Mouse (Mus musculus): ENCODE measurements at regions not wholly inside any gene's neighbourhood (a gene's known extent, or its start where the extent isn't known, plus 50 kb on each side); places are given as distances from the start of the nearest gene placed in this dataset.

DNA sequence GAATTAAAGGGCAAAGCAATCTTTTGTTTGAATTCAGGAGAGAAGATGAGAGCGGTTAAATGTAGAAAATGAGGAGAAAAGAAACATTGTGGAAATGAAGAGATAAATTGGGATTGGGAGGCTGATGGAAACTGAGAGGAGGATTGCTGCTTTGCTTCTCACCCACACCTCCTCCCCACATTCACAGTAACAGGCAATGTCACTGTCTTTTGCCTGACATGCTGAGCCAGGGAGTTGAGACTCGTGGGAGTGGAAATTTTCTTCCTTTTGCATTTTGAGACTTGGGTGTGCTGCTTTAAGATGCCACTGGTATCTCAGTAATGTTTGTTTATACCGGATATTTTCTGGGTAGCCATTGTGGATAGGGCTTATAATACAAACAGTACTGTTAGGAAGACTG lies 133.3 kb downstream of the Ogfrl1 start:
- 15% methylated on average over 3 of the region's 3 CpGs for WGBS
- Histone ChIP-seq H3K4me2 (peak overlapping the region; percentile 20; the same call in 1 of the 2 replicates), H3K27me3 (no peaks in the 10 kb centered on the region), H3K9ac (no peak overlapping the region), H3K9me3 (no peaks in the 10 kb centered on the region), H3K27ac (peak overlapping the region; percentile 37; the same call in 1 of the 2 replicates), H3K4me1 (peaks cover 24% of the 10 kb centered on the region), H3K4me3 (no peak overlapping the region), H3K36me3 (no peaks in the 10 kb centered on the region)
- no peak for ATAC-seq (ENCODE audit: borderline replicate concordance, extremely low read depth, low FRiP score, low TSS enrichment)

DNA sequence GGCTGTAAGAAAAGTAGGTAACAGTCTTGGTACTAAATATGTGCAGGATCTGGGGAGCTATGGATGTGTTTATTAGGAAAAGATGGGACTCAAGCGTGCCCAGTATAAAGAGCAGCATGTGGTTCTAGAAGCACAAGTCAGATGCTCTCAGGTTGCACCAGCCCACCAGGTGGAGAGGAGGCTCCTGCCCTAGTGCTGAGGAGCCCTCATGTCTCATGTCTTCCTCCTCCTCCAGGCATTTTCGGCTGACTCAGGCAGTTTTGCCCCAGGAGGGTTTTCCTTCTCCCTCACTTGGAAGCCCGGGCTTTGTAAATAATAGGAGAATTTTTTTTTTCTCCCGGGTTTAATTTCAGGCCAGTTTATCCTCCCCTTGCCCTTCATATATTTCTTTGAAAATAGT lies 133.8 kb downstream of the Ogfrl1 start:
- Histone ChIP-seq H3K9ac (no peak overlapping the region), H3K4me1 (peaks cover 29% of the 10 kb centered on the region), H3K4me2 (peak overlapping the region; percentile 20; the same call in 1 of the 2 replicates), H3K4me3 (no peak overlapping the region), H3K36me3 (no peaks in the 10 kb centered on the region), H3K27ac (no peak overlapping the region), H3K27me3 (no peaks in the 10 kb centered on the region), H3K9me3 (no peaks in the 10 kb centered on the region)
- no peak for ATAC-seq (ENCODE audit: borderline replicate concordance, extremely low read depth, low FRiP score, low TSS enrichment)
- WGBS: 17% methylated on average over 4 of the region's 4 CpGs

DNA sequence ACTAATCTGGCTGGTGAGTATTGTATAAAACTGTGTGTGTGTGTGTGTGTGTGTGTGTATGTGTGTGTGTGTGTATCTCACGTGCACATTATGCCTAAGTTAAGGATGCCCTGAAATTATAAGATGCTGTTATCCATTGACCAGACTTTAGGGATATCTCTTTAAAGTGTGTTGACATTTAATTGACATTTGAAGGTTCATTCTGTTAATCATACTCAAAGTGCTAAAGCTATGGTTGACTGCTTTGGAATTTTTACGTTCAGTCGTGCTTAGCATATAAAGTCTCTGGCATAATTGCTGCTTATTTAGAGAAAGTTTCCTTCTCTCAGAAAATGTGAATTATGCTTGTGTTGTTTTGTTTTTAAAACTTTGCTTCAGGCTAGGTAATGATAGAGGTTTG lies 135.9 kb downstream of the Ogfrl1 start:
- no peaks in the 10 kb centered on the region for H3K9me3 ChIP-seq
- no peak overlapping the region for H3K9ac ChIP-seq
- no peaks in the 10 kb centered on the region for H3K36me3 ChIP-seq
- WGBS: 65% methylated on average over 3 of the region's 3 CpGs
- H3K4me3 ChIP-seq: no peak overlapping the region
- no peak for ATAC-seq (ENCODE audit: borderline replicate concordance, extremely low read depth, low FRiP score, low TSS enrichment)
- no peaks in the 10 kb centered on the region for H3K27me3 ChIP-seq
- H3K4me2 ChIP-seq: no peak overlapping the region
- H3K27ac ChIP-seq: no peak overlapping the region
- H3K4me1 ChIP-seq: peaks cover 32% of the 10 kb centered on the region

DNA sequence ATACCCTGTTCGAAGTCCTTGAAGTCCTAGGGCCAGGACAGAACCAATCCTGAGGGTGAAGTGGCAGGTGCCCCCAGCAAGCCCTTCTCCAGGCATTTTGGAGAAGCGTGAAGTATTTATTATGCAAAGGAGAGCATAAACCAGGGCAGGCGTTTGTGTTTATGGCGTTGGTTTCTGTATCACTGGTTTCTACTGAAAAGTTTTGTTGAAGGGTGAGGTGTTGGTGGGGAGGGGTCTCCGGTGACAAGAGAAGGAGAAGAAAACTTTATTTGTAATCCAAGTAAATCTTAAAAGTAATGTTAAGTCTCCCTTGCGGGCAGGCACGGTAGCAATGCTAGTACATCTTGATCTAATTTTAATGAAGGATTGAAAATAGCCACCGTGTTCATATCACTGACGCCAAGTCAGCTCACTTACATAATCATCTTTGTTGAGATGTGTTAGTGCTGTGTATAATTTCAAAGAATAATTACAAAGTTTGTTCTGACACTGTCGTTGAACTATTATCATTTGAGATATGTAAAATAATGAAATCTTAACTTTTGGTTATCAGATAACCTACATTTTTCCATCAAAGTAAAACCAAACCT lies 140.2 kb downstream of the Ogfrl1 start:
- ATAC-seq (ENCODE audit: borderline replicate concordance, extremely low read depth, low FRiP score, low TSS enrichment): no peak
- Histone ChIP-seq H3K9me3 (no peaks in the 10 kb centered on the region), H3K36me3 (no peaks in the 10 kb centered on the region), H3K27ac (peak overlapping the region; percentile 92), H3K4me1 (peaks cover 21% of the 10 kb centered on the region), H3K9ac (peak overlapping the region; percentile 86), H3K27me3 (no peaks in the 10 kb centered on the region), H3K4me2 (peak overlapping the region; percentile 73), H3K4me3 (peak overlapping the region; percentile 78)
- WGBS: 10% methylated on average over 10 of the region's 10 CpGs

DNA sequence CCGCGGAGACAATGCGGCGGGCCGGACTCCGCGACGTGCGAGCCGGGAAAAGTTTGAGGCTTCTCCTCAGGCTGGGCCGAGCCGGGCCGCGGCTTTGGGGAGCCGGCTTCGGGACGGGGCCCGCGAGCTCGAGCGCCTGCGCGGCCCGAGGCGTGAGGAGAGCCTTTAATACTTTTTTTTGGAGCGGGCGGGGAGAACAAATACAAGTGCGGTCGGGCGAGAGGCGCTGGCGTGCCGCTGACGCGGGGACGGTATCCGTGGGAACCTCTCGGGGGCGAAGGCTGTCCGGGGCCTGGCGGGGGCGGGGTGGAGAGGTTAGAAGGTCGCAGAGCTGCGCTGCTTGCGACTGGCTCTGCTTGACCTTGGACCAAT lies 141.0 kb downstream of the Ogfrl1 start:
- under 1% methylated on average over 45 of the region's 45 CpGs for whole genome bisulfite sequencing
- H3K9me3 ChIP-seq: no peaks in the 10 kb centered on the region
- no peaks in the 10 kb centered on the region for H3K27me3 ChIP-seq
- H3K4me2 ChIP-seq: peak overlapping the region; percentile 73
- H3K4me1 ChIP-seq: peaks cover 21% of the 10 kb centered on the region
- peak overlapping the region; percentile 92 for H3K27ac ChIP-seq
- ATAC-seq (ENCODE audit: borderline replicate concordance, extremely low read depth, low FRiP score, low TSS enrichment): peak; percentile 71; the same call in 1 of the 2 replicates
- H3K9ac ChIP-seq: peak overlapping the region; percentile 86
- peak overlapping the region; percentile 78 for H3K4me3 ChIP-seq
- H3K36me3 ChIP-seq: no peaks in the 10 kb centered on the region

DNA sequence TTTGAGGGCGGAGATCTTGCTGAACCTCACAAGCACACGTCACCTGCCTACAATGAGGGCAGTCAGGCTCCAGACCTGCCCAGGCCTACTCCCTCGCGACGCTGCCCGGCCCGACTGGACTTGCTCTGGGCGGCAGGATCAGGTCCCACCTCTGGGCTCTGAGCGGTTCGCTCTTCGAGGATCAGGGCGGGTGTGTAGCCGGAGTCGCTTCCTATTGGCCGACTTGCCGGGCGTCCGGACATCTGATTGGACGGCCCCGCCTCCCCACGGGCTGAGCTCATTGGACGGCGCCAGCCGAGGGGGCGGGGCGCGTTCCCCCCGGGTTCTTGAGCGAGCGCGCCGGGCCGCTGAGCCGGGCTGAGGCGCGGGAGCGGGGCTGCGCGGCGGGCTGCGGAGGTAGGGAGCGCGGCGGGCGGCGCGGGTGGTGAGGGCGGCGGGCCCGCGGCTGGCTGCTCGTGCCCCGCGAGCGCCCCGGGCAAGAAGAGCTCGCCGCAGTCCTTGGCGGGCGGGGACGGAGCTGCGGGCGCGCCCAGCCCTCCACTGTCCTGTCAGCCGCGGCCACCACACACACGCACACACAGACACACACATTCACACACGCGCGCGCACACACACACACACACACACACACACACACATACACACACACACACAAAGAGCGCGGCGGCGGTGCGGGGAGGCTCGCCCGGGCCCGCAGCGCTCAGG lies 141.5 kb downstream of the Ogfrl1 start:
- H3K4me3 ChIP-seq: peak overlapping the region; percentile 78
- peak overlapping the region; percentile 92 for H3K27ac ChIP-seq
- peaks cover 21% of the 10 kb centered on the region for H3K4me1 ChIP-seq
- ATAC-seq (ENCODE audit: borderline replicate concordance, extremely low read depth, low FRiP score, low TSS enrichment): peak; percentile 100
- H3K27me3 ChIP-seq: no peaks in the 10 kb centered on the region
- WGBS: under 1% methylated on average over 55 of the region's 80 CpGs
- H3K9me3 ChIP-seq: no peaks in the 10 kb centered on the region
- H3K36me3 ChIP-seq: no peaks in the 10 kb centered on the region
- peak overlapping the region; percentile 73 for H3K4me2 ChIP-seq
- peak overlapping the region; percentile 86 for H3K9ac ChIP-seq

DNA sequence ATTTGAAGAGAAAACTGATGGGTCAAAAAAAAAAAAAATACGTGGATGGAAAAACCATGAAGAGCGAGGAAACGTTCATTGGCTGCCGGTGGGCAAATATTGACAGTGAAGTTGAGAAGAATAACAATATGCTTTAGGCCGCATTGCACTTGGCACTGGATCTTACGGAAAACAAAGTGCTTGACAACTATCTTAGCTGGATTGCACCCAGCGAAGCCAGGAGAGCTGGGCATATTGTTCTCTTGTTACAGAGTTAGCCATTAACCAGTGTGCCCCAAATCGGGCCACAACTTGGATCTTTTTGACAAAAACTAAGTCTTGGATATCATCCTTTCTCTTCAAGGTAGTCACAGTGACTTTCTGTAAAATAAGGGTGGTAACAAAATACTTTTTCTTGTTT lies 143.3 kb downstream of the Ogfrl1 start:
- no peak for ATAC-seq (ENCODE audit: borderline replicate concordance, extremely low read depth, low FRiP score, low TSS enrichment)
- no peaks in the 10 kb centered on the region for H3K27me3 ChIP-seq
- H3K36me3 ChIP-seq: no peaks in the 10 kb centered on the region
- H3K4me1 ChIP-seq: peaks cover 13% of the 10 kb centered on the region
- 59% methylated on average over 8 of the region's 8 CpGs for WGBS
- H3K27ac ChIP-seq: no peak overlapping the region
- H3K4me2 ChIP-seq: no peak overlapping the region
- no peak overlapping the region for H3K4me3 ChIP-seq
- no peaks in the 10 kb centered on the region for H3K9me3 ChIP-seq
- H3K9ac ChIP-seq: no peak overlapping the region

DNA sequence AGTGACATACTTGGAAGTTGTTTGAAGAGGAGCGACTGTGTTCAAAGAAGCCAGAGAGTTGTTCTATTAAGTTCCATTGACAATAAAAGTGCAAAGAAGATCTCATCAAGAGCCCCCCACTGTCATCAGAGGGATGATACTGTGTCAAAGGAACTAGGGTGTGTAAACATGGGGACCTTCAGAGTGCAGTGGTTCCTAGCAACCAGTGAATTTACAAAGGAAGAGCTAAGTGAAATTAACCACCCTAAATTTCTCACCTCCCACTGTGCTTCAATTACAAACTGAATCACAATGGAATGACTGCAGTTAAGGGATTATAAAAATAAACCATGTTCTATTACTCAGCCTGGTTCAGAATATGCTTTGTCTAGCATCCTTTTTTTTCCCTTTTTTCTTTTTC lies 129.5 kb upstream of the 4933415F23Rik start:
- no peak for ATAC-seq (ENCODE audit: borderline replicate concordance, extremely low read depth, low FRiP score, low TSS enrichment)
- 50% methylated on average over 1 of the region's 1 CpGs for WGBS
- no peaks in the 10 kb centered on the region for H3K4me1 ChIP-seq
- H3K36me3 ChIP-seq: no peaks in the 10 kb centered on the region
- no peak overlapping the region for H3K9ac ChIP-seq
- H3K9me3 ChIP-seq: no peaks in the 10 kb centered on the region
- no peaks in the 10 kb centered on the region for H3K27me3 ChIP-seq
- no peak overlapping the region for H3K27ac ChIP-seq
- H3K4me3 ChIP-seq: no peak overlapping the region
- no peak overlapping the region for H3K4me2 ChIP-seq

DNA sequence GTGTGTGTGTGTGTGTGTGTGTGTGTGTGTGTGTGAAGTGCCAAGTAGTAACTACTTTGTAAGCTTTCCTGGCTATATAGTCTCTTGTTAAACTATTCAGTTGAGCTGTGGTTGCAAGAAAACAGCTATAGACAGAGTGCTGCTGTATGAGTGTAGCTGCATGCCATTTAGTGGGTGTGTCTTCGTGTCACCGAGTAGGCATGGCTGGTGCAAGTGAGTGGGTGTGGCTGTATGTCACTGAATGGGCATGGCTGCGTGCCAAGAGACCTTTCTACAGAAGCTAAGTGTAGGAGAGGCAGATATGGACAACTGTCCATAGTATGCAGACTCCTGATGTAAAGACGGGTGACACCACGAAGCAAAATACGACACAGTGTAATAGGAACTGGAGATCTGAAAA lies 126.4 kb upstream of the 4933415F23Rik start:
- Histone ChIP-seq H3K9ac (no peak overlapping the region), H3K4me1 (no peaks in the 10 kb centered on the region), H3K27ac (no peak overlapping the region), H3K27me3 (no peaks in the 10 kb centered on the region), H3K36me3 (no peaks in the 10 kb centered on the region), H3K4me2 (no peak overlapping the region), H3K4me3 (no peak overlapping the region), H3K9me3 (no peaks in the 10 kb centered on the region)
- 57% methylated on average over 6 of the region's 6 CpGs for WGBS
- peak; percentile 59; the same call in 1 of the 2 replicates for ATAC-seq (ENCODE audit: borderline replicate concordance, extremely low read depth, low FRiP score, low TSS enrichment)

DNA sequence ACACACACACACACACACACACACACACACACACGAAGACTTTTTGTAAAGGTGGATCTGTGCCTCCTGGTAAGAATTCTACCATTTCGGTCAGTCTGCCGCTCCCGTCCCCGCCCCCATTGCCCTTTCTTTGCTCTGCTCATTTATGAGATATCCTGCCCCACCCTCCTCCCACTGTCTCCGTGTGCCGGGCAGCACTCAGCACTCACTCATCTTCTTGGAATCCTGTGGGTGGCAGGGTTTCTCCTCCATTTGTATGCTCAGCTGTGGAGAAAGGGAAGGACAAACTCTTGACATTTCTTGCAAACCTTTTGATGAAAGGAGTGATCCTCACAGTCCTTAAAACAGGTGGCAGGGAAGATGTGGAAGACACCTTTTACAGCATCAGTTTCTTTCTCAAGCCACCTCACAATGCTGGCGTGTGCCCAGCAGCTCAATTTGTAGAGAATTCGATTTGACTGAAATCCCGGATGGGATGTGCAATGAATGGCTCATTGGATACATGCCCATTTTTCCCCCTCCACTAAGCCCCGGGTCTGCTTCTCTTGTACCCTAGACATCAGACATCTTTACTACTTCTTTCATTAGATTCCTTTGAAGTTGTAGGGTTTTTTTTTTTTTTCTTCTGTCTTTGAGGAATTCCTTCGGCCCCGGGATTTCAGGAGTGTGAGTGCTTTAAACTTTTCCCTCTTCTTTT lies 112.6 kb upstream of the 4933415F23Rik start:
- no peaks in the 10 kb centered on the region for H3K36me3 ChIP-seq
- no peak overlapping the region for H3K27ac ChIP-seq
- ATAC-seq (ENCODE audit: borderline replicate concordance, extremely low read depth, low FRiP score, low TSS enrichment): no peak
- no peaks in the 10 kb centered on the region for H3K4me1 ChIP-seq
- no peak overlapping the region for H3K4me2 ChIP-seq
- no peak overlapping the region for H3K9ac ChIP-seq
- no peaks in the 10 kb centered on the region for H3K9me3 ChIP-seq
- WGBS: 55% methylated on average over 13 of the region's 13 CpGs
- H3K27me3 ChIP-seq: no peaks in the 10 kb centered on the region
- H3K4me3 ChIP-seq: no peak overlapping the region

DNA sequence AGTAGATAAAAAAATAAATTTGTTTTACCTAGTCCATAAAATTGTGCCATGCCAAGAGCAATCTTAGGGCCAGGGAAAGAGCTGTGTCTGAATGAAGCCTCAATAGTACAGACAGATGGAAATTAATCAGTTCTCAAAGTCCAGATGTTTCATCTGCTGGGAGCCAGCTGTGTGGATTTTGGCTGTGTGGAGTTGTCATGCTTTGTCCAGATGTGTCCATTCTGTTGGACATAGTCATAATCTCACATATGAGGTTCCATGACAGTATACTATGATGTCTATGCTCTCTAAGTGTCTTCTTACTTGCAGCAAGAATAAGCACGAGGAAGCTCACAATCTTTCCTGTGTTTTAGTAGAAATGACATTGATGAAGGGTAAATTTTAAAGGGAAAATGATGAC lies 105.8 kb upstream of the 4933415F23Rik start:
- 49% methylated on average over 1 of the region's 1 CpGs for WGBS
- no peak for ATAC-seq (ENCODE audit: borderline replicate concordance, extremely low read depth, low FRiP score, low TSS enrichment)

DNA sequence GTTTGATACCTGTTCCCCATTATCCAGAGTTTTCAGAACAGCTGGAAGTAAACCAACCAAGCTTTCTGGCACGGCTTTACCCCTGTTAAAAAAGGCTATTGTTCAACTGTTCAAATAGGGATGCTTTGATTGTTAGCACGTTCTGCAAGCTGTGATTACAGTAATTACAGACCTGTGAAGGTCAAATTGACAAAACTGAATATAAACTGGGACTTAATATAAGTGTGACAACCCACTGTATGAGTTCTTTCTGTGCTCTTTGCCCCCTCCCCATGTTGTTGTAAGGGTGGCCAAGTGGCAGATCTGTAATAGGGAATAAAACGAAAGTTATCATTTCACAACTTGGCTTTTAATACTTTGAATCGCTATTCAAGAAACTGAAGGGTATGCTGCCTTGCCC lies 105.0 kb upstream of the 4933415F23Rik start:
- ATAC-seq (ENCODE audit: borderline replicate concordance, extremely low read depth, low FRiP score, low TSS enrichment): no peak
- Histone ChIP-seq H3K27me3 (no peaks in the 10 kb centered on the region), H3K9me3 (no peaks in the 10 kb centered on the region), H3K27ac (no peak overlapping the region), H3K9ac (no peak overlapping the region), H3K4me1 (peaks cover 10% of the 10 kb centered on the region), H3K4me2 (no peak overlapping the region), H3K4me3 (no peak overlapping the region), H3K36me3 (no peaks in the 10 kb centered on the region)
- 62% methylated on average over 4 of the region's 4 CpGs for WGBS

More for the DNA sequence above, 105.8 kb upstream of the 4933415F23Rik start:
- no peaks in the 10 kb centered on the region for H3K27me3 ChIP-seq
- no peaks in the 10 kb centered on the region for H3K36me3 ChIP-seq
- no peak overlapping the region for H3K4me3 ChIP-seq
- no peak overlapping the region for H3K9ac ChIP-seq
- no peaks in the 10 kb centered on the region for H3K9me3 ChIP-seq
- no peak overlapping the region for H3K4me2 ChIP-seq
- no peak overlapping the region for H3K27ac ChIP-seq
- peaks cover 3% of the 10 kb centered on the region; the same call in 1 of the 2 replicates for H3K4me1 ChIP-seq
